Mouse (Mus musculus): Measurements from ENCODE around the gene Hacd3.

DNA sequence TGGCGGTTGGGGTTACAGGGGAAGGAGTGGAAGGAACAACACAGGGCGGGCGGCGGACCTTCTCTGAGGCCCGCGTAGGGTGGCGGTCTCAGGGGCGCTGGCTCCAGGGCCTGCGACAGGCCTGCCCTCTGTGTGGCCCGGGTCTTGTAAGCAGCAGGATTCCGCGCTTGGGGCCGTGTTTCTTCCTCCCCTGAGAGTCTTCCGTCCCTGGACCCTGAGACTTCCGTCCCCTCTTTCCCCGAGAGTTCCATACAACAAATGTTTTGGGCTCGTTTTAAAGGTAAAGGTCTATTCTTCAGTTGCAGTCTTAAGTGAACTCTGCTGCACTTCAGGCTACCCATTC is 60.5 kb downstream of the Hacd3 start:
- TF ChIP-seq CTCF (conservative IDR thresholded peaks at IDR 0.05; ENCODE audit: low read length) (no peak), NANOG (IDR thresholded peaks at IDR 0.05; ENCODE audit: borderline replicate concordance, low read length) (no peak)

Data from E14TG2a.4 (cell line).